Mouse (Mus musculus) kidney, adult 2 months (tissue): ENCODE results near the gene Mms19. TPM values are rescaled to one million over a fixed set of nuclear protein-coding genes. Genes with fewer than 3 reads are reported as not detected.

Experiments
- DNase-seq: peaks from one replicate; pipeline ENCODE4 v3.0.0; 2021
- H3K27ac ChIP-seq: fragments of 200-500 bp; 2 replicates; pipeline ENCODE4 v1.5.1; 2012; ENCODE audit warnings: low read depth, low read length, control low read depth, inconsistent platforms; ENCODE audit not compliant: insufficient read depth
- H3K27me3 ChIP-seq: fragments of 200-500 bp; replicated peaks from 2 replicates; pipeline ENCODE4 v1.6.1; 2012; ENCODE audit warnings: mild to moderate bottlenecking, moderate library complexity, low read length, inconsistent platforms; ENCODE audit not compliant: control insufficient read depth, insufficient read depth
- H3K36me3 ChIP-seq: fragments of 200-500 bp; 2 replicates; pipeline ENCODE4 v1.6.1; 2012; ENCODE audit warnings: mild to moderate bottlenecking, moderate library complexity, low read length, inconsistent platforms; ENCODE audit not compliant: control insufficient read depth, insufficient read depth
- H3K4me1 ChIP-seq: fragments of 200-500 bp; 2 replicates; pipeline ENCODE4 v1.6.1; 2011; ENCODE audit warnings: low read length; ENCODE audit not compliant: control insufficient read depth, insufficient read depth
- H3K4me3 ChIP-seq: fragments of 200-500 bp; 2 replicates; pipeline ENCODE4 v1.5.1; 2011; ENCODE audit warnings: mild to moderate bottlenecking, low read depth, low read length, control low read depth; ENCODE audit not compliant: insufficient read depth
- CTCF ChIP-seq: fragments of 200-500 bp; conservative IDR thresholded peaks from 2 replicates; pipeline ENCODE4 v1.5.1; 2011; ENCODE audit warnings: low read depth, mild to moderate bottlenecking, control low read depth, low read length, moderate library complexity, mixed read lengths; ENCODE audit not compliant: insufficient read depth, insufficient read length
- POLR2A ChIP-seq: fragments of 200-500 bp; IDR thresholded peaks from one replicate; pipeline ENCODE4 v1.6.1; 2011; ENCODE audit warnings: low read depth, low read length, control low read depth
- WGBS: fragments of 180-500 bp; shearing (Covaris S2); methylation state at CpG from one replicate; pipeline ENCODE4 v1.1.7; 2018; 5-methylcytosine and 5-hydroxymethylcytosine counted together
- polyA plus RNA-seq: library from polyadenylated mRNA; depleted of rRNA; stranded (reverse); fragments of >200 nt; gene quantifications from 2 replicates; pipeline ENCODE4 v1.2.3, GENCODE M21; 2012

Gene Mms19
- polyA plus RNA-seq, 1 experiment, result 56.1 TPM

DNA sequence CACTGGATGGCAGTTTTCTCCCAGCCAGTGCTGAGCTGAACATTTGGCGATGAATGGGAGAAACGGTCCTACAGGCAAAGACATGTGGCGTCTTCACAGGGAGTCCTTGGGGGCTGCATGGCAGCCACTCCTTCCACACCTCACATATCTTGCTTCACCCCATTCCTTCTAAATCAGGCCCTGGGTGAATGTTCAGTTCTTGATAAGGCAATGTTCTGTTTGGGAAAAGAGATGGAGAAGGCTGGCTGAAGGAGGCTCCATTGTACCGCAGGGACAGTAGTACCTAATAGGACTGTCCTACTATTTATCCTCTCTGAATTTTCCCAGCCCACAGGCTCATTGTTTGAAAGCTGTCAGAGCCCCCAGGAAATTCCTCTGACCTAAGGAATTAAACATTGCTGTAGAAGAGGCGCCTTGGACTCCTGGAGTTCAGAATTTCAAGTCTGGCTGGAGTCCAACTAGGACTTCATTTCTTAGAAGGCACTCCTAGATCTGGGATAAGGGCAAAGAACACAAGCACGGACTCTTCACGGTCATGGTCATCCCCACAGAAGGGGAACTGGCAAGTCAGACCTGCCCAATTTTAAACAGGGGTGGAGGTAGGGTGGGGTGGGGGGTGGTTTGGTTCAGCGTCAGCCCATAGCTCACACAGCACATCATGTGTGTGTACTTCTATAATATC is 73.7 kb downstream of the Mms19 start:
- WGBS, result 47% methylated on average over 8 of the region's 8 CpGs
- Histone ChIP-seq H3K4me3 (no peak overlapping the region), H3K27me3 (no peaks in the 10 kb centered on the region), H3K36me3 (no peaks in the 10 kb centered on the region), H3K27ac (no peak overlapping the region), H3K4me1 (peaks cover 5% of the 10 kb centered on the region; the same call in 1 of the 2 replicates)
- TF ChIP-seq CTCF (no peak), POLR2A (no peak)
- peak; percentile 87 for DNase-seq

DNA sequence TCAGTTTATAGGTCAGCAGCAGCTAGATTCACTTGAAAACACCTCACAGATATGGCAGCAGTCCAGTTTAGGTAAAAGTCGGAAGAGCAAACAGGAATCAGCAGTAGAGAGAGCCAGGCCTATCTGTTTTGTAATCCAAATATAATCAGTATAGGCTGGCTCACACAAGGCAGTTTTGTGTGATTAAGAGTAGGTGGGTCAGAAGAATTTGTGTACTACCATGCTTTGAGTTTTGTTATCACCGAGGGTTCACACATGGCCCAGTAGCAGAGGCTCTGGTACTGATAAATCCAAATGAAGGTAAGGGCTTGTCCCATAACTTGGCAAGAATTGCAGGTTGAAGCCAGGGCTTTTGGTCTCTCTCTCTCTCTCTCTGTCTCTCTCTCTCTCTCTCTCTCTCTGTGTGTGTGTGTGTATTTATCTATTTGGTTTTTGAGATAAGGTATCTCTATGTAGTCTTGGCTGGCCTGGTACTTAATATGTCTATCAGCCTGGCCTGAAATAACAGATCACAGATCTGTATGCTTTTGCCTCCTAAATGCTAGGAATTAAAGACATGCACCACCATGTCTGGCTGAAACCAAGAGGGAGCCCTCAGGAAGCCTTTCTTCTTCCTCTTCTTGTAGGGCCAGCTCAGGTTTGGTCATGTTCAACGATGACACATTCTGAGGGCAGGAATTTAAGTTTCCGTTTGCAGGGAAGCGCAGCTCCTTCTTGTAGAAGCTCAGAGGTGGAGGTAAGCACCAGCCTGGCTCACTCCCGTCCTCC is 74.5 kb downstream of the Mms19 start:
- no peak overlapping the region for H3K27ac ChIP-seq
- no peak for DNase-seq
- TF ChIP-seq CTCF (no peak), POLR2A (no peak)
- no peak overlapping the region for H3K4me3 ChIP-seq
- H3K36me3 ChIP-seq, result no peaks in the 10 kb centered on the region
- H3K27me3 ChIP-seq, result no peaks in the 10 kb centered on the region
- peaks cover 5% of the 10 kb centered on the region; the same call in 1 of the 2 replicates for H3K4me1 ChIP-seq
- 63% methylated on average over 6 of the region's 6 CpGs for WGBS

DNA sequence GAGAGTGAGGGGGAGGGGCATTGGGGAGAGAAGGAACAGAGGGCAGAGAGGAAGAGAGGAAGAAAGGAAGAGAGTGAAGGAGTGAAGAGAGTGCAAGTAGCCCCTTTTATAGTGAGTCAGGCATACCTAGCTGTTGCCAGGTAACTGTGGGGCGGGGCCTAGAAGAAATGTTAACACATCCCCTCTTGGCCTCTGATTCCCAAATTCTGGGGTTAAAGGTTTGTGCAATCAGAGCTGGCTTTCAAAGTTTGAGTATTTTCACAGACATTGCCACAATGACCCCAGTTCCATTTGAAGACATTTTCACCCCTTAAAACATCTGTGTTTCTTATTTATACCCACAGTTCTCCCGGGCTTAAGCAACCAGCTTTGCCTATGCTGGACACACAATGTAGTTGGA is 75.7 kb downstream of the Mms19 start:
- Histone ChIP-seq H3K4me1 (peaks cover 5% of the 10 kb centered on the region; the same call in 1 of the 2 replicates), H3K27ac (no peak overlapping the region), H3K4me3 (no peak overlapping the region), H3K27me3 (no peaks in the 10 kb centered on the region), H3K36me3 (no peaks in the 10 kb centered on the region)
- no peak for TF ChIP-seq CTCF
- no peak for TF ChIP-seq POLR2A
- no peak for DNase-seq
- WGBS, result 87% methylated on average over 2 of the region's 2 CpGs

DNA sequence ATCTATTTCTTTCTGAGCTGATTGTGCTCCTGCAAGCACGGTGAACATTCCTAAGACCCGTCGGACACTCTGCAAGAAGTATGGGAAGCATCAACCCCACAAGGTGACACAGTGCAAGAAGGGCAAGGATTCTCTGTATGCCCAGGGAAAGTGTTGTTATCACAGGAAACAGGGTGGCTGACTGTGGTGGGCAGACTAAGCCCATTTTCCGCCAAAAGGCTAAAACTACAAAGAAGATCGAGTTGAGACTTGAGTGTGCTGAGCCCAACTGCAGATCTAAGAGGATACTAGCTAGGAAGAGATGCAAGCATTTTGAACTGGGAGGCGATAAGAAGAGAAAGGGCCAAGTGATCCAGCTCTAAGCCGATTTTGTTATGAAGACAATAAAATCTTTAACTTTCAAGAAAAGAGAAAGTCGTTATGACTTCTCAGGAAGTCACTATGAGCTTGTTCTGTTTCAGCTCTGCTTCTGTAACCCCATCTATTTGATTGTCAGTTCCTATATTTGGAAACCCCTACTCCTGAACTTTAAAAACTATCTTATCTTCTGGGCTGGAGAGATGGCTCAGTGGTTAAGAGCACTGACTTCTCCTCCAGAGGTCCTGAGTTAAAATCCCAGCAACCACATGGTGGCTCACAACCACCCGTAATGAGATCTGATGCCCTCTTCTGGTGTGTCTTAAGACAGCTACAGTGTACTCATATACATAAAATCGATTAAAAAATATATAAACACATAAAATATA is 77.9 kb downstream of the Mms19 start:
- Histone ChIP-seq H3K4me3 (no peak overlapping the region), H3K27ac (no peak overlapping the region), H3K27me3 (no peaks in the 10 kb centered on the region), H3K4me1 (peaks cover 5% of the 10 kb centered on the region; the same call in 1 of the 2 replicates), H3K36me3 (no peaks in the 10 kb centered on the region)
- 83% methylated on average over 10 of the region's 10 CpGs for WGBS
- TF ChIP-seq POLR2A, result no peak
- no peak for TF ChIP-seq CTCF
- no peak for DNase-seq

DNA sequence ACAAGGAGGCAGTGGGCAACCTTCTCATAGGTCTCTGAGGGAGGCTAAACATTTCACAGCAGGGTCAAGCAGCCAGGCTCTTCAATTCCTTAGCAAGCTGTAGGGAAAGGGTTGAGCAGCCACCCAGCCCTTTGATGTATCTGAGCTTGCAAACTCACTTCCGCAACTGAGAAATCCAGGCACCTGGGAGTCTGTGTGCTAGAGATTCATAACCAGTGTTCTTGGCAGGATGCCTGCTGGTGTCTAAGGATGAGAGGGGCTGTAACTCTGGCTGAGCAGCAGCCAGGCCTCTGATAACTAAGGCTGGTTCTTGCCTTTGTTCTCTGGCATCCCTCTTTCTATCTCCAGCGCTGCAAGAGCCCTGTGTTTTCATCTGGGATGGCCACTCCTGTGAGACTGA is 79.3 kb downstream of the Mms19 start:
- 68% methylated on average over 2 of the region's 2 CpGs for WGBS
- Histone ChIP-seq H3K27me3 (no peaks in the 10 kb centered on the region), H3K36me3 (no peaks in the 10 kb centered on the region), H3K4me3 (no peak overlapping the region), H3K4me1 (no peaks in the 10 kb centered on the region; the same call in 1 of the 2 replicates), H3K27ac (no peak overlapping the region)
- DNase-seq, result no peak
- TF ChIP-seq POLR2A (no peak), CTCF (no peak)

DNA sequence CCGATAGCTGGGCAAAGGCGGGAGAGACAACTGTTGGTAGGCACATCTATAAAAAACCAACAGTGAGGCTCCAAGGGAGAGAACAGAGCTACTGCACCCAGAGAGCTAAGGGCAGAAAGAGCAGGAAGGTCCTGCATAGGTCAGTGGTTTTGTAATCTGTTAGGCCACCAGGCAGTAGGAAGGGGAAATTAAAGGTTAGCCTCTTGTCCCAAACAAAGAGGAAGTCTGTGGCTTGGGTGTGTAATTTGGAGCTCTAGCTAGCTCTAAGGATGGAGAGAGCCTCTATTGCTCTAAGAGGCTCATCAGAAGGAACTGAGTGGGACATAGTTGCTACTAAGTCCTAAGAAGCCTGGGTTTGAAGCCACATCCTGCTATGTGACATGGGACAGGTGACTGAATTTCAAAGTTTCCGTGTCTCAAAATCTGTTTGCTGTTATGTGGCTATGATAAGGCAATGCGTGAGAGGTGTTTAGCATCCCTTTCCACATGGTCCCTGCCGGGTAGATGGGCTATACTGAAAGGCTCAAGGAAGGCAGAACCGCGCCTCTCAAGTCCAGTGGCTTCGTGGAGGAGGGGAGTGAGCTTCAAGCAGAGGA is 80.4 kb downstream of the Mms19 start:
- no peaks in the 10 kb centered on the region; the same call in 1 of the 2 replicates for H3K4me1 ChIP-seq
- no peaks in the 10 kb centered on the region for H3K36me3 ChIP-seq
- 83% methylated on average over 8 of the region's 8 CpGs for WGBS
- H3K27ac ChIP-seq, result no peak overlapping the region
- DNase-seq, result no peak
- H3K4me3 ChIP-seq, result no peak overlapping the region
- TF ChIP-seq POLR2A (no peak), CTCF (no peak)
- H3K27me3 ChIP-seq, result no peaks in the 10 kb centered on the region

DNA sequence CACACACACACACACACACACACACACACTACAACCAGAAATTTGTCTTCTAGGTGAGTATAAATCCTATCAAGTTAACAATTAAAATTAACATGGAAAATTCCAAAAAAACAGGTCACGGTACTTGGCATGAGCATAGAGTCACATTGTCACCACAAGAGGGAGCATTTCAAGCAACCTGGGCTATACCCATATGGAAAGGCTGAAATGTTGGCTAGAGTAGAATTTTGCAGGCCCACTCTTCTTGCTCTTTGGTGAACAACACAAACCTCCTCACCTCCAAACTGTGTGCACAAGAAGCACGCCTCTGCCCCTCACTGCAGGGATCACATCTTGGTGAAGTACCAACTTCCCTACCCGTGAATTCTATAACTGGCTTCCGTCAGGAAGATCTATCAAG is 82.1 kb downstream of the Mms19 start:
- TF ChIP-seq POLR2A, result no peak
- TF ChIP-seq CTCF, result peak; percentile 30; the same call in 1 of the 2 replicates
- no peaks in the 10 kb centered on the region; the same call in 1 of the 2 replicates for H3K4me1 ChIP-seq
- no peaks in the 10 kb centered on the region for H3K36me3 ChIP-seq
- WGBS, result 52% methylated on average over 4 of the region's 4 CpGs
- peak; percentile 75 for DNase-seq
- no peak overlapping the region for H3K4me3 ChIP-seq
- H3K27me3 ChIP-seq, result no peaks in the 10 kb centered on the region
- no peak overlapping the region for H3K27ac ChIP-seq
